Mouse (Mus musculus) testis, adult 2 months (tissue): ENCODE data around the gene Etv5.

Experiments used
- CTCF ChIP-seq: fragments of 200-500 bp; IDR thresholded peaks from 2 replicates; pipeline ENCODE4 v1.5.1; 2012; ENCODE audit warnings: low read depth, mild to moderate bottlenecking, inconsistent platforms, low read length, moderate library complexity; ENCODE audit not compliant: control insufficient read depth, insufficient read depth, insufficient replicate concordance
- POLR2A ChIP-seq: fragments of 200-500 bp; IDR thresholded peaks from 2 replicates; pipeline ENCODE4 v1.6.1; 2012; ENCODE audit warnings: low read depth, mild to moderate bottlenecking, inconsistent platforms, low read length, moderate library complexity; ENCODE audit not compliant: control insufficient read depth

GRCm38 (mm10) chr16:22365596-22365995, 73.9 kb downstream of the Etv5 start:
- no peak for TF ChIP-seq CTCF
- no peak for TF ChIP-seq POLR2A
